Mouse (Mus musculus) thymus, postnatal 36 days (tissue): ENCODE results near the gene Tm2d3.

Experiments
- DNase-seq, 2 experiments: peaks; one replicate each; pipeline ENCODE4 v3.0.0; 2022; ENCODE audit warnings: mixed read lengths in 2 of 2

The Tm2d3 gene

GRCm38 (mm10) chr7:65690869-65691268 lies at the start of gene Tm2d3:
Gene Tm2d3, plus strand, starts transcription at chr7:65691169.
- no peak for DNase-seq

GRCm38 (mm10) chr7:65642371-65643304 lies 48.3 kb upstream of the Tm2d3 start:
- DNase-seq, result no peak

GRCm38 (mm10) chr7:65643861-65644421 lies 47.0 kb upstream of the Tm2d3 start:
- DNase-seq, result peak in 1 of 2 experiments; percentile 7

DNA sequence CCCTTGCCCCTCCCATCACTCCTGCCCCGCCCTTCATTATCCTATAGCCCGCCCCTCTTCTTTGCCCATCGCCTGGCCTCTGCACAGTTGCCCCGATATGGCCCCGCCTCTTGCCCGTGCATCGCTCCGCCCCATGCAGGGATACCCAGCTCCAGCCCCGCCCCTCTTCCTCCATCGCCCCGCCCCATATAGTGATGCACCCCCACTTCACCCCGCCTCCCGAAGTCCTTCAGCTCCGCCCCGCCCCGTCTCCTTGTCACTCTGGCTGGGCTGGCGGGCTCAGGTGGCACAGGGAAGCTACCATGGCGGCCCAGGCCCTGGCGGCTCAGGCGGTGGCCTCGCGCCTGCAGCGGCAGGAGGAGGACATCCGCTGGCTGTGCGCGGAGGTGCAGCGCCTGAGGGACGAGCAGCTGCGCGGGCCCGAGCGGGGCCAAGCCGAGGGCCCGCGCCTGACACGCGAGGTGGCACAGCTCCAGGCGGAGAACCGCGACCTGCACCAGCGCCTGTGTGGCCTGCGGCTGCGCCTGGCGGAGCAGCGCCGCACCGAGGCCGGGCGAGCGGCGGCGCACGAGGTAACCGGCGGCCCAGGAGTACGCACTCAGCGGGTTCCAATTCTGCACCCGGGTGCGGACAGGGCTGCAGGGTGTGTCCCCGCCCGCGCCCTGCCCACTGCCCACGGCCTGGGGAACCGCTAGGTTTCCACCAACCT lies 46.2 kb upstream of the Tm2d3 start, which contains the start of gene Tarsl2:
TSS of gene Tarsl2 (plus strand) at position 256 of the 709 bp plus-strand sequence.
- DNase-seq, result peak; percentile 99

GRCm38 (mm10) chr7:65645996-65646395 lies 45.0 kb upstream of the Tm2d3 start:
- DNase-seq, result no peak

GRCm38 (mm10) chr7:65650662-65651061 lies 40.3 kb upstream of the Tm2d3 start:
- DNase-seq, result no peak

GRCm38 (mm10) chr7:65657490-65658120 lies 33.4 kb upstream of the Tm2d3 start:
- DNase-seq, result no peak

DNA sequence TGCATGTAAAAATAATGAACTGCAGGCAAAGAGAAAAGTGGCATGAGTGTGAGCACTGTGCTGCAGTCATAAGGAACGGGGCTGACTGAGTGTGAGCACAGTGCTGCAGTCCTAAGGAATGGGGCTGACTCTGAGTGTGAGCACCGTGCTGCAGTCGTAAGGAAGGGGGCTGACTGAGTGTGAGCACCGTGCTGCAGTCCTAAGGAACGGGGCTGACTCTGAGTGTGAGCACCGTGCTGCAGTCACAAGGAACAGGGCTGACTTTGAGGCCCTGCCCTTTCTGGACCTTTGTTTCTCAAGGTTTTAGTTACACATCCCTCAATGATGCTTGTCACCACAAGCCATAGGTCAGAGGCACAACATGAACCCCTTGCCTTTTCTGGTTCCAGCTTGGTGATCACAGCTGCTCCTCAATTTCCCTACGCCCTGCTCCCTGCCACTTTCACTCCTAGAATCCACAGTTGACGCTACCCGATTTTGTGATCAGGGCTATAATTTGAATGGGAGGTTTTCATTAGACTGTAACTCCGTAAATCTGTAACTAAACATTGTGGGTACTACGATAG lies 27.7 kb upstream of the Tm2d3 start:
- DNase-seq, result no peak

- DNase-seq, result no peak
Observed at GRCm38 (mm10) chr7:65663886-65664285, 27.1 kb upstream of the Tm2d3 start.

GRCm38 (mm10) chr7:65667491-65667890 lies 23.5 kb upstream of the Tm2d3 start:
- DNase-seq, result no peak

DNA sequence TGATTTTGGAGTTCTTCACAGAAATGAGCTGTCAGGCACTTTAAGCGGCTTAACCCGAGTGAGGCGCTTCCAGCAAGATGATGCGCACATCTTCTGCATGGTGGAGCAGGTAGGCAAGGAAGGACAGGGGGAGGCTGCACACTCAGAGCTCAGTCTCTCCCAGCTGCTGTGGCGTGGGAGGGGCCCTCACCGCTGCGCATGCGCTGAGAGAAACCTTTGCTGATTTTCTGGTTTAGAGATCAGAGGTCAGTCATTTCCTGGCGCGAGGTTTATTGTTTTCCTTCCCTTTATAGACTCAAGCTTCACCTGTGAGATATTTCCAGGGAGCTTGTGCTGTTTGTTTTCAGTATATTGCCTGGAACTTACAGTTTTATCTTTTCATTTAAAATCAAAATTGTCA lies 12.9 kb upstream of the Tm2d3 start:
- DNase-seq, result no peak

DNA sequence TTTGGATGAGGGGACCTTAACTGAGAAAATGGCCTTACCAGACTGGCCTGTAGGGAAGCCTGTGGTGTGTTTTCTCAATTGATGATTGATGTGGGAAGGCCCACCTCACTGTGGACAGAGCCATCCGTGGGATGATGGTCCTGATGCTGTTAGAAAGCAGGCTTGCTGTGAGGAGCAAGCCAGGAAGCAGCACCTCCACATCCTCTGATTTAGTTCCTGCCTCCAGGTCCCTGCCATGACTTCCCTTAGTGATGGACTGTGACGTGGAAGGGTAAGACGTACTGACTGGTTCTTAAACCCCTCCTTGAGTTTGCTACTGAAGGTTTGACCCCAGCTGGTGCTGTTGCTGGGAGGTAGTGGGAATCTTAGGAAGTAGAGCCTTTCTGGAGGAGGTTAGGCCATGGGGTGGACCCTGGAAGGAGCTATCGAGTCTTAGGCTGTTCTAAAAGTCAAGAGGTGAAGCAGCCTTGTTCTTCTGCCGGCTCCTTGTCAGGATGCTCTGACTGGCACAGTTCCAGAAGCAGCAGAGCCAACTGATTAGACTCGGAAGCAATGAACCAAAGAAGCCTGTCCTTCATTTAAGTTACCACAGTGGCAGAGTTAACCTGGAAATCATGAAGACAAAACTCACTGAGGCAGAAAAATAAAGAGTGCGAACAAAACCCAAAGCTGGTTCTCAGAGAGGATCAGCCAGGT lies 11.9 kb upstream of the Tm2d3 start:
- no peak for DNase-seq

GRCm38 (mm10) chr7:65681166-65681565 lies 9.8 kb upstream of the Tm2d3 start:
- DNase-seq, result no peak

DNA sequence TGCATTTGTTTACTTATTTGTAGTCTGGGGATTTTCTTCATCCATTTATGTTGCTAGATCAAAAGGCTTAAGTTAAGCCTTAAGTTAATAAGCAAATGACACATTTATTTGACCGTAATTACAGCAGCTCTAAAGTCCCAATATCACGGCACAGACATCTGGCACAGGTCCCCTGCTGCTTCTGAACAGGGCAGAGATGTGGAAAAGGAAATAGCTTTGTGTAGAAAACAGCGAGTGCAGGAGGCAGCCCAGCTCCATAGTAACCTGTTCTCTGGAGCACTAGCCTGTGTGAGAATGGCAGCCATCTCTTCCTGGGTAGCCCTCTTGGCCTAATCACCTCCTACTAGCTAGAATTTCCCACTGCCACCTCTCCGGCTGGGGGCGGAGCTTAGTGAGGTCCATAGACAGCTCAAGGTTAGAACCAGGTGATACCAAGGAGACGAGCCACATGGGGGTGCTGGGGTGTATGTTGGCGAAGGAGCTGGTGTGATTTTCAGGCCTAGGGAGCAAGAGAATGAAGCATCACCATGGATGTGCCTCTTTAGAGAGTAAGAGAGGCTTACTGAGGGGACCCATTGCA lies 6.6 kb upstream of the Tm2d3 start:
- no peak for DNase-seq

GRCm38 (mm10) chr7:65686664-65687063 lies 4.3 kb upstream of the Tm2d3 start:
- DNase-seq, result no peak

- DNase-seq, result no peak
Observed at GRCm38 (mm10) chr7:65691929-65692605, 1.1 kb downstream of the Tm2d3 start.

DNA sequence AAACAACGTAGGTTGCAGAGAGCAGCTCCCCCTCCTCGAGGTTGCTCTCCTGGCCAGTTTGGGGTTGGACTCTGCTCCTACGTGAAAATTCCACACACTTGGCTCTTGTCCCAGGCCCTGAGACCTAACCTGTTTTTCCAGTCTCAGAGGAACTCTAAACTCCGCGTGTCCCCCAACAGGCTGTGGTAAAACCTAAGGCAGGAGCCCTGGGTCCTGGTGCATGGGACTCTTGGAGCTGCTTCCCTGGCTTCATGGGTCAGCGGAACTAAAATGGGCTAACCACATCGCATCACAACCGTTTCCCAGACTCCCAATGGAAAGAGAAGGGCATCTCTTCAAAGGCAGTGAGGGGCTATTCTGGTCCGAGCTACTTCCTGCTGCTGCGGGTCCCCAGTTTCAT lies 1.9 kb downstream of the Tm2d3 start:
- DNase-seq, result no peak

DNA sequence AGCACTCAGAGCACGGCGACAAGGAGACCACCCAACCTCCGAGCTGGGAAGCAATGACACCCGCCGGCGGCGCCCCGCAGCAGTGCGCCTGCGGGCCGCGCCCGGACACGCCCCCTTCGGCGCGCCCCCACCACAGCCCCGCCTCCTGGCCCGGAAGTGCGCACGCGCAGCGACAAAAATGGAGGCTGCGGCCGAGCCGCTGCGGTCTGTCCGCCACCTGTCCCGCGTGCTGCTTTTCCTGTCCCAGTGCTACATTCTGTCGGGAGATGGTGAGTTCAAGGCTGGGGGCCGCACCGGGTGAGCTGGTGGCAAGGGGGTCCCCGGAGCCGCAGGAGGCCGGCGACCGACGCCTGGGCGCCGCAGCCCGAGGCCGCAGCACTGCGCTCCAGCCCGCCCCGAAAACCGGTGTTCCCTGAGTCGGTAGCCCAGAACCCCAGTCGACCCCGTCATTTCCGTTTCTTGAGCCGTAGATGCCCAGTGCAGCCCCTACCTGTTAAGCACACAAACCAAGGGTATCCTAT lies 2.4 kb downstream of the Tm2d3 start:
- peak; percentile 90 for DNase-seq

DNA sequence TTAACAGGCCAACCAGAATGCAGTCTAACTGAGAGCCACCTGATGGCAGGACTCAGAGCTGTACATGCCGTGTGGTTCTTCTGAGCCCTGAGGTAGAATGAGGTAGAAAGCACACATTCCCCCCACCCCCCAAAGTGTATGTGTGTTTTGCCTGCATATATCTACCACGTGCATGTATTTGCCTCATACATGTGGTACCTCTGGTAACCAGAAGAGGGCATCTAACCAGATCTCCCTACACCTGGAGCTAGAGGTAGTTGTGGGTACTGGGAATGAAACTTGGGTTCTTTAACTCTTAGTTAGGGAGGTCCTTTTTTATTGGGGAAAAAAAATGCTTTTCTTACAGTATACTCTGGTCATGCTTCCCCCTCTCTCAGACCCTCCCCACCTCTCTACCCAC lies 5.5 kb downstream of the Tm2d3 start:
- no peak for DNase-seq

DNA sequence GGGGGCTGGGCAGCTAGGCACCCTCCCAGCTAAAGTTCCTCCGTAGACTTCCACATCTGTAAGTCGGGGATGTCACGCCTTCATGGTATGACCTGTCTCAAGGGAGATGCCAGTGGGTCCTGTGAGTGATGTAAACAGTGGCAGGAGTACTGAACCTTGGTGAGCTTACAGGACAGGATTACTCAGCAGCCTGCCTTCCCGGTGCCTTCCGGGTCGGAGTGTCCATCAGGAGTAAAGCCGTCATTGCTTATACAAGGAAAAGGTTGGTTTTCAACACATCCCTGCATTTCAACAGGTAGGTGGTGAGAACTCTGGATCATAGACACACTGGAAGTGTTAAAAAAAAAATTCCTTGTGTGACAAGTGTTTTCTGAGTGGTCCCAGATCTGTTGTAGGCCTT lies 11.1 kb downstream of the Tm2d3 start:
- DNase-seq, result no peak

DNA sequence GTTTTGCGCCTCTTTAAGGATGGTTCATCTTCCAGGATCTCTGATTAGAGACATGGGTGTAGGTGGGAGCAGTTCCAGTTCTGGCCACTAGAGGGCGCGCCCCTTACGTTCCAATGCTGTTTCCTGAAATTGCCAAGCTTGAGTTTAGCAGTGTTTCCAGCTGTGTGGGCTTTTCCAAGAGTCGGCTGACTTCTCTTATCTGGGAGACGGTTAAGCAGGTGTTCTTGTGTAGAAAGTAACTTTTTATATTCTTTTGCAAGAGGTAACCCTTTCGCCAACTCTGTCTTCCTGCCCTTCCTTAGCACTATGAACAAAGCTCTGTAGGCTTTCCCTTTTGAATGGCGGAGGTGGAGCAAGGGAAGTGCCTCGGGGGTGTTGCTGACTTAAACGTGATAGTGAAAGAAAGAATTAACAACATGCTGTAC lies 13.9 kb downstream of the Tm2d3 start:
- peak; percentile 55 to 66 for DNase-seq
